Mouse (Mus musculus) retina, adult 2 months (tissue): ENCODE data around the gene Slc10a7.

Experiments
- DNase-seq: peaks from one replicate; pipeline ENCODE4 v3.0.0-alpha.2; 2012; ENCODE audit warnings: low read depth, low spot score

The Slc10a7 gene

DNA sequence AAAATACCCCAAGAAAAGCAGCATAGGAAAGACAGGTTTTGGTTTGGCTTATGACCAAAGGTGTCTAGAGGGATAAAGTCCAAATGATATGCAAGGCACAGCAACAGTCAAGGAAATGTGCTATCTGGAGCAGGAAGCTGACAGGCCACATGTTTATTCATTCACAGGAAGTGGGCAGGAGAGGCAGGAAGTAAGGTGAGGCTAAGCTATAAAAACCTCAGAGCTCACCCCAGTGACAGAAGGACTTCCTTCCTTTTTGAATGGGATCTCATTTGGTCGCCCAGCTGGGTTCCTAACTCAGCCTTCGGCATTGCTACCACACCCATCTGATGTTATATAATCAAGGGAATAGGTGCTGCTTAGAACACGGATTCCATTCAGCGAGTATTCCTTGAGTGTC lies 113.2 kb downstream of the Slc10a7 start:
- no peak for DNase-seq

GRCm38 (mm10) chr8:78623972-78624371 lies 114.8 kb downstream of the Slc10a7 start:
- DNase-seq: no peak

DNA sequence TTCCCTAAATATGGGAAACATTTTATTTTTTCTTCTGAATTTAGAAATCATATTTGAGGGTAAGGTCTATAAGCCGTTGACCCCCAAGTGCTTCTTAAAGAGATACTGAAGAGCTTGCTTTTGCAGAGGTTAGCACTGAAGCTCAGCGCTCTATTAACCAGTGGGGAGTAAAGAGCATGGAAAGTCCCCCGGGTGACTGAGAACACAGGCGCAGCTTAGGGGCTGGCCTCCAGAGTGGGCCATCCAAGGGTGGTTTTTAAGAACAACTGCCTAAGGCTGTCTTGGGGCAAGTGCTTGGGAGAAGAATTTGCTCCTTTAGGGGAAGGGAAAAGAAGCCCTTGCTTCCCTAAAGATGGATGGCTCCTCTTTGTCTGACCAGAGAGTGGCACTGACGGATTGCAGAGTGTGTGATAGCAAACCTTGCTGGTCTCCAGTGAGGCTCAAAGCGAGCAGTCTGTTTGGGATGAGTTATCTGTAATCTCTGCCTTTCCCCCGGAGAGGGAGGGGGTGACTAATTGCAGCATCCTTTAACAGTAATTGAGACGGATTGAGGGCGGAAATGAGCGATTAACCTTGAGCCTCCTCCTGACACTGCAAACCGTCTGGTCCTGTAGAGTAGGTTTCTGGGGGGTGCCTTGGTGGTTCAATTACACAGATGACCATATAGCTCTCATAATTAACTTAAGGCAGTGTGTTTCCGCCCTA lies 115.7 kb downstream of the Slc10a7 start:
- DNase-seq: peak; percentile 9

DNA sequence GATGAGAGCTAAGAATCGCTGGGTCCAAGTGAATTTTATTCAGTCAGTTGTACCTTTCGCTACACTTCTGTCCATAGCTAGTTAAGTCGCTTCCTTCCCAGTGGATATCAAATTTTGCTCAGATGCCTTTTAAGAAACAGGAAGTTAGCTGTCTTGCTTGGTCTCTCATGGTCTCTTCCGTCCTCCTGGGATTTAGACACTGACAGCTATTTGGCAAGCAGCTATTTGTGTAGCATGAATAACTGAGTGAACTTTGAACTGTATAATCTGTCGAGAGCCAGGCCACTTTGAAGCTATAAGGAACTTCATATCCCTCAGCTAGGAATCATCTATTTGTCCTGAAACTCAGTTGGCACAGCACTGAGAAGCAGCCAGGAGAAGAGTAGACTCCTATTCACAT lies 117.5 kb downstream of the Slc10a7 start:
- DNase-seq: no peak

GRCm38 (mm10) chr8:78627793-78628192 lies 118.6 kb downstream of the Slc10a7 start:
- no peak for DNase-seq

DNA sequence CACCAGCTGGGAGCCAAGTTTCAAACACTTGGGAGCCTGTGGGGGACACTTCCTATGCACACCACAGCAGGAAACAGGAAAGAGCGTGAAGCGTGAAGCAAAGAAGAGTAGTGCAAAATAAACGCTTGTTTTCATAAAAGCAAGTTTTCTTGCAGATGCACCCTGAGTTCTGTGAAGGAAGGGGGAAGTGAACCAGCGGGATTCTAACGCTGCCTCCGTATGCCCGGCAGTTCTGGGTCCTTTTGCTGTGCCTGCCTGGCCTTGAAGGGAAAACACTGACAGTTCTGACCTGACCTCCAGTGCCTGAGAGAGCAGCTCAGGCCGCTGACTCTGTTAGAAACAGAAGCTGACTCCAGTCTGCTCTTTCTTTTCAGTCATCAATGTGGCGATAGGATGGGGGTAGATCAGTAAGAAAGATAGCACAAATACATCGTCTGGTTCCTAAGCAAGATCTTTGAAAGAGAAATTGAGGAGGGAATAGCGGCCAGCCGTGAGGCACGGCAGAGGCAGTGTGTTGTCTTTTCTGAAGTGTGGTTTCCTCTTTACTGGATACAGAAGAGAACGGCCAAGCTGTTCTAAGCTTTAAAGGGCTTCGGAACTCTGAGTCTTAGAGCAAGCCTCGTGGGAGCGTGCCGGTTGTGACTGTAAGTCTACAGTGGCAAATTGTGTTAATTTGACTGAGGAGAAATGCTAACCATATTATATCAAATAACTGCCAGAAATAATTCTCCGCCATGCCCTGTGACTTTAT lies 121.4 kb downstream of the Slc10a7 start:
- DNase-seq: no peak

- no peak for DNase-seq
These were observed 123.9 kb downstream of the Slc10a7 start for GRCm38 (mm10) chr8:78633012-78633411.

DNA sequence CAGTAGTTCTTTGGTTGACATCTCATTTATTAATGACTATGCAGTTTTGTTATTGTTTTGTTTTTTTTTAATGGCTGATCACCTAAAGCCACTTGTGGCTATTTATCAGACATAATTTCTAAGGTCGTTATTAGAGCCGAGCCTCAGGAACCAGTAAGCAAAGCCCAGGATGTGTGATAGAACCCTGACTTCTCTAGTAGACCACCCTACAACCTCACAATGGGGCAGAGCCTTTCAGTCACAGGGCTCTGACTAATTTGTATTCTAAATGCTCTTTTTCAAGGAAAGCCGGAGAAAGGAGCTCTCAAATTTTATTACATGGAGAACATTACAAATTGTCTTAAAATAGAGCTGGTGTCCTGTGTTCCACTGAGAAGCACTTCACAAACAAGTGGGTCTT lies 124.9 kb downstream of the Slc10a7 start:
- DNase-seq: no peak

DNA sequence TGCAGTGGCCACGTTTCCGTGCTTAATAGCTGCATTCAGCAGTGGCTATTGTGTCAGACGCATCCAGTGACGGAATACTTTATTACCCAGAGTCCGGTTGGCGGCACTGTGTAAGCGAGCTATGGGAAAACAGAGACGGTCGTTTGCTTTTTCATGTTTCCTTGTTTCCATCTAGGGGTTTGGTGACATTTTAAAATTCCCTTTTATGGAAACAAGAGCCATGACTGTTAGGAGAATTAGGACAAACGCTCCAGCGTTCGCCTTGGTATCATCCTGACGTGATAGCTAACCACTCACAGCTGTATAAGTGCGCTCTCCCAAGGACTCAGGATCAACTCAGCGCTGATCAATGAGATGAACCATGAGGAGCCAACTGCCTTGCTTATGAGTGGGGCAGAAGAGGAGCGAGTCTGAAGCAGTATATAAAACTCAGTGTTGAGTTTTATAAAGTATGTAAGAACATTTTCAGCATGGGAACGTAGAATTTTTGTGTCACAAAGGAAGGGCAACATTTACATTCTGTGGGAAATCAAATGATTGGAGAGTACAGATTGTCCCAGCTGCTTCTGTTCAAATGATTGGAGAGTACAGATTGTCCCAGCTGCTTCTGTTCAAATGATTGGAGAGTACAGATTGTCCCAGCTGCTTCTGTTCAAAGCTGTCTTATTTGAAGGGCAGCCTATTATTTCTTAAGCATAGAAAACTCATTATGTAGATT lies 125.5 kb downstream of the Slc10a7 start:
- no peak for DNase-seq

DNA sequence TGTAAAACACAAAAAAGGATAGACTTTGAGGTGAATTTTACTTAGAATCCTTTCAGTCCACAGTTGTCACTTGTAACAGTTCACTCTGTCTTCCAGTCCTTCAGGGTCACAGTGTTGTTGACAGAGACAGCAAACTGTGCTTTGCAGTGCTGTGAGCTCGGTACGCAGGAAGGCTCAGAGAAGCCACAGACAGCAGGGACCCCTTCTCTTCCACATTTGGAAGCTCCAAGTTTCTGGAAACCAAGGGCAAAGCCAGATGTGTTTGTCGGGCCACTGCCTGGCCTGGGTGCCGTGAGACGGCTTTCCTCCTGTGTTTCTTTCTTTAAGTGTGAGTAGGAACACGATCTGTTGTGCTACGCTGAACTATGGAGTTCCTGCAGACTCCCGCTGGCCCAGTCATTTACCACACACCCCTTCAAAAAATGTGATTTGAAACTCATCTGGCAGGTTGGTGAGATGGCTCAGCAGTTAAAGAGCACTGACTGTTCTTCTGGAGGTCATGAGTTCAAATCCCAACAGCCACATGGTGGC lies 126.2 kb downstream of the Slc10a7 start:
- DNase-seq: no peak

GRCm38 (mm10) chr8:78641919-78642318 lies 132.8 kb downstream of the Slc10a7 start:
- no peak for DNase-seq

GRCm38 (mm10) chr8:78642376-78642775 lies 133.2 kb downstream of the Slc10a7 start:
- no peak for DNase-seq

DNA sequence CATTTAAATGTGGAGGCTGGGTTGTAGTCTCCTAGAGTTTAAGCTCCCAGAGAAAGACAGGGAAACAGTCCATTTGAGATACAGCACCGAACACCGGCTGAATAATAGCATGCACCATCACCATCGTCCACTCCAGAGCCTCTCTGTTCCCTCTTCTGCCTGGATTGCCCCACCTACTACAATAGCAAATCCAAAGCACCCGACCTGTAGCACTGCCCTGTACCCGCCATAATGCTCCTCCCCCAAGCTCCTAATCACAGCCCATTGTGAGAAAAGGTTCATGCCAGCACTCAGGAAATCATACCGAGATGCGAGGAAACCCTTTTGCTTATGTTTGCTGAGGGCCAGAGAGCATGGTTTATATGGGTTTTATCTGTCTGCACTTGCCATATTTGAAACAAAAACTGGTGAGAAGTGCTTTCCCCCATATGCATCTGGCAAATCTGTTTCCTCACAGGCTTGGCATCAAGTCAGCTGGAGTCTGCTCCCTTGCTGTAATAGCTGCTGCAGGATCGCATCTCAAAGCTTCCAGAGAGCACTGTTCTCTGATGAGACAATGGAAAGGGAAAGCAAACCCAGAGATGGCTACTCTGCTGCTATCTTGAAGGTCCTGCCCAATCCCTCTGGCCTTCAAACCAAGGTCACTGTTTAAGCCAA lies 138.0 kb downstream of the Slc10a7 start:
- DNase-seq: no peak

- no peak for DNase-seq
These were observed 138.7 kb downstream of the Slc10a7 start for GRCm38 (mm10) chr8:78647846-78648245.

DNA sequence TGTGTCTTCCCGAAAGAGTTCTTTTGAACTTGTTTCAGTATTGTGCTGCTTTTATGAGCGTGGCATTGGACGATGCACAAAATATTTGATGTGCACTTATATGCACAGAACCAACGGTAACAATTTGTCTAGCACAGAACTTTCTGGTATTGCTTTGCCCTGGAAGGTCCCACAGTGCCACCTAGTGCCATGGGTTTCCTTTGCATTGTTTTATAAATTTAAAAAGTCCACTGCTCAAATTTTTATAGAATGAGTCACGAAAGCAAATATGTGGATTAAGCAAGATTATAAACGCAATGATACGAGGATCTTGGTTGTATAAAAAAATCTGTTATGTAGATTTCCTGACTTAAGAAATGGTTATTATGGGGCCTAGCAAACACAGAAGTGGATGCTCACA lies 139.8 kb downstream of the Slc10a7 start:
- DNase-seq: peak; percentile 30

GRCm38 (mm10) chr8:78651670-78652069 lies 142.5 kb downstream of the Slc10a7 start:
- DNase-seq: no peak

DNA sequence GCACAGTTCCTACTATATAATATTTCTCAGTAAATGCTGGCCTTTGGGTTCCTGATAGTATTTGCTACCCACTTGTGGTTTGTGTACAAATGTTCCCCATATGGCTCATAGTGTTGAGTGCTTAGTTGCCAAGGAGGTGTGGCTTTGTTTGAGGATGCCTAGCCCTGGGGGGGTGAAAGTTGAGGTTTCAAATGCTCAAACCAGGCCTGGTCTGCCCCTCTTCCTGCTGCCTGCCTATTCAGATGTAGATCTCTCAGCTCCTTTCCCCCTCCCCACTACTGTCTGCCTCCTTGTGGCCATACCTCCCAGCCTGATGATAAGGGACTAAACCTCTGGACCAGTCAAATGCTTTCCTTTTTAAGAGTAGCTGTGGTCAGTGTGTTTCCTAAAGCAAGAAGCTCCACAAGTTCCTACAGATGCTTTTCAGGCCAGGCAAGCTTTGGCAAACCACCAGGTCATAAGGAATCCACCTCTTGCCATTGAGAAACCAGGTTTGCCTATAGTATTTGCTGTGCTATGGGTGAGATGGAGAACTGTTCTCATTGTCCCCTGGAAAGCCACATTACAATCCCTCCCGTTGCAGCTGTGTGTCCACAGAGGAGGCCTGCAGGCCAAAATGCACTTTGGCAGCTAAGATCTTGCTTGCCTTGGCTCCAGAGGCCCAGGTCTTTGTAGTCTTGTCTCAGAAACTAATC lies 146.4 kb downstream of the Slc10a7 start:
- no peak for DNase-seq

- DNase-seq: no peak
These were observed 147.7 kb downstream of the Slc10a7 start for GRCm38 (mm10) chr8:78656700-78657370.

DNA sequence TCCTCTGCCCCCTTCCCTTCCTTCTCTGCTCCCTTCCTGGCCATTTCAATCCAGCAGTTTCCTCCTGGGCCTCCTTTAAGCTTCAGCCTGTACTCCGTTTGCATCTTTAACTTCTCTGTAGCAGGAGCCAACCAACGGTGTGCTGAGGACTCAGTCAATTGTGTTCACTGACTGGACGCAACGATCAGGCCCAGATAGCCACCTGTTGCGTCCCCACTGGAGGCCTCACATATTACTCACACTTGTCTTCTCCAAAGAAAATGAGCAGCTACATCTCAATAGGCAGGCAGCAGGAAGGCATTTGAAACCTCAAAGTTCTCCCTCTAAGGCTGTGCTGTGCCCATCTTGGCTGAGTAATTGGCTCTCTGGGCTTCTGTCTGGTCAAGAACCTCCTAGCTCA lies 149.0 kb downstream of the Slc10a7 start:
- DNase-seq: no peak

GRCm38 (mm10) chr8:78659617-78660187 lies 150.6 kb downstream of the Slc10a7 start:
- no peak for DNase-seq
